Mouse (Mus musculus): ENCODE data around the gene Mtx2. TPM values are rescaled to one million over a fixed set of nuclear protein-coding genes. Genes with fewer than 3 reads are reported as not detected.

The Mtx2 gene
- total RNA-seq, 1 experiment = 35.7 TPM

DNA sequence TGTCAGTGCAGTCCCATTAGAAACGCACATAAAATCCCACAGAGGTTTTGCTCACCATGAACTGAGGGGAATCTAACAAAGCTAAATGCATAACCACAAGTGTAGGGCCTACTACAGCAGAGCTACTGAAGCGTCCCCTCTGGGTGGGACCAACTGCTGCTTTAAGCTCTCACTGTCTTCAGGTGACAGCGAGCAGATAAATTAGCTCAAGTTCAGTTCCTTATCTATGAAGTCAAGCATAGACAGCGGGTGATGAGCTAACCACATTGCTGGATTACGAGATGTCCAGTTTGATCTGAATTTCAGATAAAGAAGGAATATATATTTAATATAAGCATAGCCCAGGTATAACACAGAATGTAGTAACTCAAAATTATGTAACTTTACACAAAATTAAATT lies 66.3 kb downstream of the Mtx2 start:
- H3K9me3 ChIP-seq (ENCODE audit: control insufficient read depth, insufficient read depth, low read depth, low read length) = no peaks in the 10 kb centered on the region
- TF ChIP-seq CHD2 (IDR thresholded peaks at IDR 0.05; ENCODE audit: low read depth, low read length) (no peak), HCFC1 (IDR thresholded peaks at IDR 0.05; ENCODE audit: borderline replicate concordance, insufficient read depth, low read length) (no peak)
- no peak overlapping the region for H3K4me3 ChIP-seq (ENCODE audit: insufficient read depth in 1 of 2, low read depth in 1 of 2, low read length in 2 of 2, poor library complexity in 1 of 2, severe bottlenecking in 1 of 2)
- no peak overlapping the region for H3K27ac ChIP-seq (ENCODE audit: insufficient read depth, low read depth, low read length, poor library complexity, severe bottlenecking)
- DNase-seq (ENCODE audit: low read depth, low spot score) = no peak
- no peak overlapping the region for H3K9ac ChIP-seq (ENCODE audit: insufficient read depth, low read depth, low read length, poor library complexity, severe bottlenecking)
- no peaks in the 10 kb centered on the region for H3K4me1 ChIP-seq (ENCODE audit: control insufficient read depth in 2 of 2, insufficient read depth in 2 of 2, low read length in 2 of 2, poor library complexity in 1 of 2)
- no peaks in the 10 kb centered on the region for H3K36me3 ChIP-seq (ENCODE audit: control insufficient read depth, insufficient read depth, low read length, poor library complexity, severe bottlenecking)
- in situ Hi-C loops (cut with MboI; ENCODE audit: low sequenced_read_pairs in 2 of 2, unreplicated experiment in 2 of 2) = no loop called here

DNA sequence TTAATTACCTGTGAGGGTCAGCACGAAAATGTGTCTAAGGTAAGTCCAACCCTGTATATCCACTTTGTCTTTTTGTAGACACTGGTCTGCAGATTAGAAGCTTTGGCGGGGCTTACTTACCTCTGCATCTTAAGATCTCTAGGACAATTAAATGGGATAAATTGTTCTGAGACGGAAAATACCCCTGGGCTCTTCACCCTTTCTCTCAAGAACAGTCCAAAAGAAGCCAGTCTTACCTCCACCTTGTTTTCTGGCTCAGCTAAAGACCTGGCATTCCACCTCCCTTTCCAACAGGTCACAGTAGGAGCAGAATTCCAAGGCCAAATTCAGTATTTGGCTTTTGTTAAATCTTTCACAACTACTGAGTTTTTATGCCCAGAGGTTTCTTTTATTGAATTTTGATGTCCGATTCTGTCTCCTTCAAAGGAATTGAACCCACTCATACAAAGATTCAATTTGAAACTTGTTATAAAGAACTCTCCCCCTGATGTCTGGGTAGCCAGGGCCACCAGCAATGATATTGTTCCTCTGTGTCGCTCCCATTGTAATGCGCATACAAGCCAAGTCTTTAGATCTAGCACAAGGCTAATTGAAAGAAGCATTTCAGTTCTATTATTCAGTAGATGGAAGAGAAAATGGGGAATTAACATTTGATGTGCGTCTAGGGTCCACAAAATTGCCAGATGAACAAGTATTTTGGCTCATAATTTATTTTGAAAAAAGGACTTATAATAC lies 67.4 kb downstream of the Mtx2 start:
- in situ Hi-C loops (cut with MboI; ENCODE audit: low sequenced_read_pairs in 2 of 2, unreplicated experiment in 2 of 2) = no loop called here
- Histone ChIP-seq H3K36me3 (ENCODE audit: control insufficient read depth, insufficient read depth, low read length, poor library complexity, severe bottlenecking) (no peaks in the 10 kb centered on the region), H3K9ac (ENCODE audit: insufficient read depth, low read depth, low read length, poor library complexity, severe bottlenecking) (no peak overlapping the region), H3K4me3 (ENCODE audit: insufficient read depth in 1 of 2, low read depth in 1 of 2, low read length in 2 of 2, poor library complexity in 1 of 2, severe bottlenecking in 1 of 2) (no peak overlapping the region), H3K9me3 (ENCODE audit: control insufficient read depth, insufficient read depth, low read depth, low read length) (no peaks in the 10 kb centered on the region), H3K4me1 (ENCODE audit: control insufficient read depth in 2 of 2, insufficient read depth in 2 of 2, low read length in 2 of 2, poor library complexity in 1 of 2) (no peaks in the 10 kb centered on the region), H3K27ac (ENCODE audit: insufficient read depth, low read depth, low read length, poor library complexity, severe bottlenecking) (no peak overlapping the region)
- peak; percentile 27 for DNase-seq (ENCODE audit: low read depth, low spot score)
- TF ChIP-seq CHD2 (IDR thresholded peaks at IDR 0.05; ENCODE audit: low read depth, low read length) (no peak), MAFK (IDR thresholded peaks at IDR 0.05; ENCODE audit: insufficient read depth, low read depth, low read length) (no peak), ZC3H11A (IDR thresholded peaks at IDR 0.05; ENCODE audit: borderline replicate concordance, low read depth, low read length) (no peak), HCFC1 (IDR thresholded peaks at IDR 0.05; ENCODE audit: borderline replicate concordance, insufficient read depth, low read length) (no peak)

DNA sequence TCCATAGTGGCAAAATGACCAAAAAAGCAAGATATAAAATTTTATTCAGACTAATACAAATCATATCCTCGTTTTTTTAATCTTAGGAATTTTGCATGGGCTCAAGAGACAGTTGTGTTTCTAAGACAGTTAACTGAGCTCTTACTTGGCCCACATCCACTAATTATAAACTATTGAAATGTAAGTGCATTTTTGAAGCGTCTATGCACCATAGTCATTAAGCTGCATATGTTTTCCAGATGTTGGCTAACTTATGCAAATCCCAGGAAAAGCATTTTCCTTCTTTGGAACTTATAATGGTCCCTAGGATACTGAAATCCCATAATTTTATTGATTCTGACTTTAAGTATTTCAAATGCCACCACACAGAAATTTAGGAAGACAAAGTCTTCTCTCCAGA lies 68.5 kb downstream of the Mtx2 start:
- Histone ChIP-seq H3K9ac (ENCODE audit: insufficient read depth, low read depth, low read length, poor library complexity, severe bottlenecking) (no peak overlapping the region), H3K9me3 (ENCODE audit: control insufficient read depth, insufficient read depth, low read depth, low read length) (no peaks in the 10 kb centered on the region), H3K27ac (ENCODE audit: insufficient read depth, low read depth, low read length, poor library complexity, severe bottlenecking) (no peak overlapping the region), H3K4me3 (ENCODE audit: insufficient read depth in 1 of 2, low read depth in 1 of 2, low read length in 2 of 2, poor library complexity in 1 of 2, severe bottlenecking in 1 of 2) (no peak overlapping the region), H3K4me1 (ENCODE audit: control insufficient read depth in 2 of 2, insufficient read depth in 2 of 2, low read length in 2 of 2, poor library complexity in 1 of 2) (no peaks in the 10 kb centered on the region), H3K36me3 (ENCODE audit: control insufficient read depth, insufficient read depth, low read length, poor library complexity, severe bottlenecking) (no peaks in the 10 kb centered on the region)
- in situ Hi-C loops (cut with MboI; ENCODE audit: low sequenced_read_pairs in 2 of 2, unreplicated experiment in 2 of 2) = no loop called here
- no peak for TF ChIP-seq MAFK (IDR thresholded peaks at IDR 0.05; ENCODE audit: insufficient read depth, low read depth, low read length)
- no peak for TF ChIP-seq ZC3H11A (IDR thresholded peaks at IDR 0.05; ENCODE audit: borderline replicate concordance, low read depth, low read length)
- TF ChIP-seq CHD2 (IDR thresholded peaks at IDR 0.05; ENCODE audit: low read depth, low read length) = no peak
- TF ChIP-seq HCFC1 (IDR thresholded peaks at IDR 0.05; ENCODE audit: borderline replicate concordance, insufficient read depth, low read length) = no peak
- no peak for DNase-seq (ENCODE audit: low read depth, low spot score)

DNA sequence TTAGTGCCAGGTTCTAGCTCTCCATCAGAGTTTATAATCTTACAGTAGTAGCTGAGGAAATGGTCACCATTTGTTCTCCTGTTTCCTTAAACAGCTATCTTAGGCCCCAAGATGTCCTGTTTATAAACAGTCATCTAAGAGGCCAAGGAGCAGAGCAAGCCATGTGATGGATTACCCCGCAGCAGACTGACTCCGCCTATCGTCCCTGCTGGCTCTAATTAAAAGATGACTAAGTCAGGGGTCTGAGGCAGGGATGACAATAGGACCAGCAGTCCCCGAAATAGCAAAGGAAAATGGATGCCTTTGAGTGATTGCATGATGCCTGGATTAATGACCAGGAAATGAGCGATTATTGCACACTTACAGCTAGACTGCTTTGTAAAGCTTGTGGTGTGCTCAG lies 74.4 kb downstream of the Mtx2 start:
- Histone ChIP-seq H3K36me3 (ENCODE audit: control insufficient read depth, insufficient read depth, low read length, poor library complexity, severe bottlenecking) (no peaks in the 10 kb centered on the region), H3K9me3 (ENCODE audit: control insufficient read depth, insufficient read depth, low read depth, low read length) (no peaks in the 10 kb centered on the region), H3K9ac (ENCODE audit: insufficient read depth, low read depth, low read length, poor library complexity, severe bottlenecking) (no peak overlapping the region), H3K27ac (ENCODE audit: insufficient read depth, low read depth, low read length, poor library complexity, severe bottlenecking) (no peak overlapping the region), H3K4me1 (ENCODE audit: control insufficient read depth in 2 of 2, insufficient read depth in 2 of 2, low read length in 2 of 2, poor library complexity in 1 of 2) (no peaks in the 10 kb centered on the region), H3K4me3 (ENCODE audit: insufficient read depth in 1 of 2, low read depth in 1 of 2, low read length in 2 of 2, poor library complexity in 1 of 2, severe bottlenecking in 1 of 2) (no peak overlapping the region)
- TF ChIP-seq CHD2 (IDR thresholded peaks at IDR 0.05; ENCODE audit: low read depth, low read length) (no peak), ZNF384 (IDR thresholded peaks at IDR 0.05; ENCODE audit: low read depth, low read length) (no peak), MAFK (IDR thresholded peaks at IDR 0.05; ENCODE audit: insufficient read depth, low read depth, low read length) (no peak), HCFC1 (IDR thresholded peaks at IDR 0.05; ENCODE audit: borderline replicate concordance, insufficient read depth, low read length) (no peak), ZC3H11A (IDR thresholded peaks at IDR 0.05; ENCODE audit: borderline replicate concordance, low read depth, low read length) (no peak)
- in situ Hi-C loops (cut with MboI; ENCODE audit: low sequenced_read_pairs in 2 of 2, unreplicated experiment in 2 of 2) = no loop called here
- no peak for DNase-seq (ENCODE audit: low read depth, low spot score)

DNA sequence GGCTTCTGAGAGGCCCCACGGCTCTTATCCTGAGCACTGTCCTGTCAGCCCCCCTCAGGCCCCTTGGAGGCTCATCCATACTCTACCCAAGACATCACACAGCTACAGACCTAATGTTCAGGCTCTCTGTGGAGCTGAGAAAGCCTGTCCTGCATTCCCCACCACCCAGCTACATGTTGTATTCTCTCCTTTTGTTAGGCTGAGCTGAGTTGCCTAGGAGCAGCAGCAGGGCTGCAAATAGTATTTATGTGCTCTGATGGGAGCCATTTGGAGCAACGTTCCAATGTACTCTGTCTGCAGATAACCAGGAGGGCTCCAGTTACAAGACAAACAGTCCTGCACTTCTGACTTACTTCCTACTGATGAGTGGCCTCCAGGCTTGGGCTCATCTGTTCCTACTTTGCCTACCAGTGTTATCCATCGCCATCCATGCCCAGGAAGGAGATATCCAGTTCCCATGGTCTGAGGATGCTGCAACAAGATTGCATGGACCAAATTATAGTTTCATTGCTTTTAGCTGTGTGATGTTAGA lies 76.2 kb downstream of the Mtx2 start:
- Histone ChIP-seq H3K36me3 (ENCODE audit: control insufficient read depth, insufficient read depth, low read length, poor library complexity, severe bottlenecking) (no peaks in the 10 kb centered on the region), H3K27ac (ENCODE audit: insufficient read depth, low read depth, low read length, poor library complexity, severe bottlenecking) (no peak overlapping the region), H3K9ac (ENCODE audit: insufficient read depth, low read depth, low read length, poor library complexity, severe bottlenecking) (no peak overlapping the region), H3K9me3 (ENCODE audit: control insufficient read depth, insufficient read depth, low read depth, low read length) (no peaks in the 10 kb centered on the region), H3K4me1 (ENCODE audit: control insufficient read depth in 2 of 2, insufficient read depth in 2 of 2, low read length in 2 of 2, poor library complexity in 1 of 2) (no peaks in the 10 kb centered on the region), H3K4me3 (ENCODE audit: insufficient read depth in 1 of 2, low read depth in 1 of 2, low read length in 2 of 2, poor library complexity in 1 of 2, severe bottlenecking in 1 of 2) (no peak overlapping the region)
- no peak for TF ChIP-seq ZC3H11A (IDR thresholded peaks at IDR 0.05; ENCODE audit: borderline replicate concordance, low read depth, low read length)
- no peak for TF ChIP-seq MAFK (IDR thresholded peaks at IDR 0.05; ENCODE audit: insufficient read depth, low read depth, low read length)
- no peak for TF ChIP-seq HCFC1 (IDR thresholded peaks at IDR 0.05; ENCODE audit: borderline replicate concordance, insufficient read depth, low read length)
- TF ChIP-seq ZNF384 (IDR thresholded peaks at IDR 0.05; ENCODE audit: low read depth, low read length) = no peak
- TF ChIP-seq CHD2 (IDR thresholded peaks at IDR 0.05; ENCODE audit: low read depth, low read length) = no peak
- in situ Hi-C loops (cut with MboI; ENCODE audit: low sequenced_read_pairs in 2 of 2, unreplicated experiment in 2 of 2) = no loop called here
- no peak for DNase-seq (ENCODE audit: low read depth, low spot score)
